Mouse (Mus musculus) kidney, adult 2 months (tissue): Measurements from ENCODE around the gene Sufu.

Source experiments
- CTCF ChIP-seq: fragments of 200-500 bp; conservative IDR thresholded peaks from 2 replicates; pipeline ENCODE4 v1.5.1; 2011; ENCODE audit warnings: low read depth, mild to moderate bottlenecking, control low read depth, low read length, moderate library complexity, mixed read lengths; ENCODE audit not compliant: insufficient read depth, insufficient read length
- POLR2A ChIP-seq: fragments of 200-500 bp; IDR thresholded peaks from one replicate; pipeline ENCODE4 v1.6.1; 2011; ENCODE audit warnings: low read depth, low read length, control low read depth

DNA sequence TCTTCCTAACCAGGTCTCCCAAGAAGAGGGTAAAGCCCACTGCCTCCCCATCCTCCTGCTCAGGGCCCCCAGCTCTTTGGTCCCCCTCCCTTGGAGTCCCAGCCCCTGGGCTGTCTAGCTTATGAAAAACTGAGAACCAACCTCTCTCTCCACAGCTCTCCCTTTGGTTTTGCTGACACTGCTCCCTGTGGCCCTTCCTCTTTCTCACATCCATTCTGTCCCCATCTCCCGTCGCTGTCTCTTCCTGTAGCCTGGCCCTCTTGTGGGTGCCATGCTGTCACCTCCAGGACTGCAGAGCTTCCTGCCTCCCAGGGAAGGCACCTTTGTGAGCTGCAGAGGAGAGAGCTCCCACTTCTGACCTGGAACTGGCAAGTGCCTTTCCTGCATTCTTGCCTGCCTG lies 90.0 kb downstream of the Sufu start:
- no peak for TF ChIP-seq CTCF
- no peak for TF ChIP-seq POLR2A
